Mouse (Mus musculus) regulatory T cell (primary cell): ENCODE measurements around the gene Tgm4.

ENCODE experiments used
- in situ Hi-C: fragments of 300-600 bp; cut with MboI, MseI; formaldehyde crosslinking; loops from one replicate; pipeline ENCODE4 v1.15.1; 2025; ENCODE audit warnings: high pct_unique_total_duplicates

Tgm4 gene

DNA sequence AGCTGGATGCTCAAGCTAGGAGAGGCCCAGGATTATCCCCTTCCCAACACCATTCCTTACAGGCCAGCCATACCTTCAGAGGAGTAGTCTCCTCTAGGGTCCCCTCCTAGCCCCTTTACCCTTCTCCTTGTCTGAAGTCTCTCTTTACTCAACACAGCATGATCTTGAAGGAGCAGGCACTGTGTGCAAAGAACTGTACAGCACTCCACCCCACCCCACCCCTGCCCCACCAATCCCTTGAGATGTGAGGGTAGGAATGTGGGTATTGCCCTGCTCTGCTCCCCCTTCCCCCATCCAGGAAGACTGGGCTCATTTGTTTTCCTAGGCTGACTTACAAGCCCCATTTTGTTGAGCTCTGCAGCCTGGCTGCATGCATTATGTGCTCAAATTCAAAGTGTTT lies 69.8 kb downstream of the Tgm4 start:
- in situ Hi-C loops, result loop anchor here (5.0 kb wide), 1 partner anchor 97 kb away; no protein-coding TSS in a partner anchor

DNA sequence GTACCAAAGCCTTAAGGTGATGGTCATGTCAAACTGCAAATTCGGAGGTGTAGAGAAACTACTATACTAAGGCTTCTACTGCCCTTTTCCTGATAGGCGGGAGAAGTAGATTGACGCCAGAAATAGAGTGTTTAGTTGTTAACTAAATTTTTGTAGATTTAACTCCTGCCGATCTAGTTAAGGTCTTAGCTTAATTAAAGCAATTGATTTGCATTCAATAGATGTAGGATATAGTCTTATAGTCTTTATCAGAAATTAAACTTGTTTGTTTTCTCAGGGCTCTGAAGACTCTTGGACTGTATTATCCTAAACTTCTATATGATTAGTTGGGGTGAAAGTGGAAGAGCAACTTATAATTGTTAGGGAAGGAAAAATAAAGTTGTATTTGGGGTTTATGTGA lies 72.7 kb downstream of the Tgm4 start:
- in situ Hi-C loops, result no loop called here

DNA sequence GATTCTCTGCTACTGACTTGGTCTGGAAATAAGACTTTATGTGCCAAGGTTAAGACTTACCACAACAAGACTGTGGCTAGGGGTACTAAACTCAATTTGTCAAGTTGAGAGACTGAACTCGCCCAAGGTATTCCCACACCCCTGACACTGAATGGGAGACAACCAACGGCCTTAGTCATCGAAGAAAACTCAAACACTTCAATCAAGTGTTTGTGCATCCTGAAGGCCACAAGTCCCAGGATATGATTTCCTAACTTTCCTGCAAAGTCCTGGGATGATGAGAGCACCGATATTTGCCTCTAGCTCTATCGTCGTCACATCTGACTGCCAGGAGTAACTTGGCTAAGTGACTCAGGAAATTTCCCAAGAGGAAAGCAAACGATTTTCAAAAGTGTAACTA lies 74.7 kb downstream of the Tgm4 start:
- in situ Hi-C loops, result no loop called here

DNA sequence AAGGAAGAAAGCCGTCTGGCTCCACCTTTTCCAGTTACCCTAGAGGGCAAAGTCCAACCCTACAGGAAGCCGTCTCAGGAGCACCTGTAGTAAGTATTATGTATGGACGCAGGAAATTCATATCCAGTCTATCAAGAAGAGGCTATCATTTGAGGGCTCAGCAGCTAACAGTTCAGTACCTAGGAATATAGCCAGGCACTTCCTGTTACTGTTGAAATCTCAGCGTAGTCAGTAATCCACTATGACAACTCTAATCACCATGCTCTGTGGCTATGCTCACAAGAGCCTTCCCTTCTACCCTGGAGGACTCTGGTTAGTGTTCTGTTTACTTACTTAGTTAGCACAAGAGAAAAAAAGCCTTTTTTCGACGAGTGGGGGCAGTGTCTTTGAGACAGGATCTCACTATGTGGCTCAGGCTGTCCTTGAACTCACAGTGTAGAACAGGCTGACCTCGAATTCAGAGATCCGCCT lies 77.3 kb downstream of the Tgm4 start:
- in situ Hi-C loops, result no loop called here

DNA sequence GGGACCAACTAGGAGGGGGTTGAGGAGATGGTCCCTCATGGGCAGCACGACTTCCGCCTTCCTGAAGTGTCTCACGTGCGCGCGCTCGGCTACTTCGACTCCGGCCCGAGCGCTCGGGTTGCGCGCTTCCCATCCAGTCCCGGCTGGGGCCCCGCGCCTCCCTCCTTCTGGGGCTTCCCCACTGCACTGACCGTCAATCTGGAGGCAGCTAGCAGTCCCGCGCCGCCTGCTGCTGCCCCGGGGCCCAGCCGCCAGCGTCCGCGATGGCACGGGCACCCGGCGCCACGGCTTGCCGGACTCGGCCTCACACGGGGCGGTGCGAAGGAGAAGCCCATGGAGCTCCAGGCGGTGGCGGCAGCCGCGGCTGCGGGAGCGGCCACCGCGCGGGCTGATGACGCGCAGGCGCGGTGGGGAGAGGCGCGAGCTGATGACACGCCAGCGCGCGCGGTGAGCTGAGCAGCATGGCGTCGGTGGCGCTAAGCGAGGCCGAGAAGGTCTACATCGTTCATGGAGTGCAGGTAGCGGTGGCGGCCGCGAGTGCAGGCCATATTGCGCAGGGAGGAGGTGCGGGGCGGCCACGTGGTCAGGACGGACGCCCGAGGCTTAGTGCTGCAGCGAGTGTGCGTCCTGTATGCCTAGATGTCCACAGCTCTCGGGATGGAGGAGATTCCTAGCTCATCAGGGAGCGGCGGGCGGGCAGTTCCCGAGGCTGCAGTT lies 78.4 kb downstream of the Tgm4 start, which contains the start of the genes Zdhhc3 and Exosc7:
Gene Zdhhc3 (minus strand): TSS at position 401 of the 717 bp plus-strand sequence.
Gene Exosc7 (plus strand): TSS at position 411 of the 717 bp plus-strand sequence.
- in situ Hi-C loops, result no loop called here

DNA sequence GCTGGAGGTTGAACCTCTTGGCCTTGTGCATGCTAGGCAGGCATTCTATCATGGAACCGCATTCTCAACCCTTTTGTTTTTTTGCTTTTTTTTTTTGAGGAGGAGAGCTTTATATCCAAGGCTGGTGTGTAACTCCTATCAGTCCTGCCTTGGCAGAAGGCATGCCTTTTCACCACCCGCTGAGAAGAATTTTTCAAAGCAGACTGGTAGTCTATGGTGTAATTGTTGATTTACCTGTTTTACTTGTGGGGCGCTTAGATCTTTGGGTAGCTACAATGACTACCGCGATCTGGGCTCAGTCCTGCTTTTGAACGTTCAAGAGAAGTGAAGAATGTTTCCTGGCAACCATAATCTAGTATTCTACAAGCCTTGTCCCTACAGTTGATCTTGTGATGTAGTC lies 79.4 kb downstream of the Tgm4 start:
- in situ Hi-C loops, result no loop called here

DNA sequence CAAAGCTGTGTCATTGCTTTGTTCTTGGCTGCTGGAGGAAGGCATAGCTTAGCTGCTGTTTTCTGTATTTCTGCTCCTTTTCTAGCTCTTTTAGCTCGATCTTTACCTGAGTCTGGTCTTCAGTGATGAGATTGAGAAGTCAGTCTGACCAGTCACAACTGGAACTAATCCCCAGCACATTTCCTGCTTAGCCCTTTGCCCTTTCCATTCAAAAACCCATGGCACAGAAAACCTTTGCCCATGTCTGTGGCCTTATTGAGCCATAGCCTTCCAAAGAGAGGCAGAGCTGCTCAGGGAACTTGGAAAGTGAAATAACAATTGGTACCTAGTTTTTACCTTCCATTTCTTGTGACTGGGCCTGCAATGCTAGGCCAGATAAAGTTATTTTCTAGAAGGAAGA lies 81.0 kb downstream of the Tgm4 start:
- in situ Hi-C loops, result no loop called here
